Mouse (Mus musculus) embryonic facial prominence, embryonic 10.5 days (tissue): Measurements from ENCODE around the gene Gsta2. TPM values are rescaled to one million over a fixed set of nuclear protein-coding genes. Genes with fewer than 3 reads are reported as not detected.
"Not testable (repeated sequence)": the region's sequence is repeated elsewhere in the genome, so short reads cannot be mapped to it uniquely, and the experiment has no call there.

Experiments
- DNase-seq: peaks from one replicate; pipeline ENCODE4 v3.0.0-alpha.2; 2017; ENCODE audit warnings: low spot score
- H3K27ac ChIP-seq: fragments of 300-500 bp; sonication (generic); replicated peaks from 2 replicates; pipeline ENCODE4 v1.5.1; 2016; ENCODE audit warnings: mild to moderate bottlenecking
- H3K27me3 ChIP-seq: fragments of 300-500 bp; sonication (generic); replicated peaks from 2 replicates; pipeline ENCODE4 v1.6.1; 2016; ENCODE audit warnings: low read depth, mild to moderate bottlenecking; ENCODE audit not compliant: poor library complexity, severe bottlenecking
- H3K36me3 ChIP-seq: fragments of 300-500 bp; sonication (generic); replicated peaks from 2 replicates; pipeline ENCODE4 v1.6.1; 2016; ENCODE audit warnings: mild to moderate bottlenecking, moderate library complexity
- H3K4me1 ChIP-seq: fragments of 300-500 bp; sonication (generic); 2 replicates; pipeline ENCODE4 v1.6.1; 2016
- H3K4me3 ChIP-seq: fragments of 300-500 bp; sonication (generic); 2 replicates; pipeline ENCODE4 v1.5.1; 2016; ENCODE audit warnings: mild to moderate bottlenecking, moderate library complexity
- H3K9me3 ChIP-seq: fragments of 300-500 bp; sonication (generic); 2 replicates; pipeline ENCODE4 v1.6.1; 2016; ENCODE audit warnings: mild to moderate bottlenecking
- WGBS: fragments of 180-500 bp; shearing (Covaris S2); methylation state at CpG from one replicate; pipeline ENCODE4 v1.1.7; 2016; 5-methylcytosine and 5-hydroxymethylcytosine counted together
- polyA plus RNA-seq: library from polyadenylated mRNA; unstranded; fragments of >200 nt; fragmentation: Nextera tagmentation; extraction: Ambion mirVana; gene quantifications from 2 replicates; pipeline ENCODE4 v1.2.1, GENCODE M21; 2016

Gsta2 gene
- polyA plus RNA-seq, 1 experiment from 2014 or later = not detected

DNA sequence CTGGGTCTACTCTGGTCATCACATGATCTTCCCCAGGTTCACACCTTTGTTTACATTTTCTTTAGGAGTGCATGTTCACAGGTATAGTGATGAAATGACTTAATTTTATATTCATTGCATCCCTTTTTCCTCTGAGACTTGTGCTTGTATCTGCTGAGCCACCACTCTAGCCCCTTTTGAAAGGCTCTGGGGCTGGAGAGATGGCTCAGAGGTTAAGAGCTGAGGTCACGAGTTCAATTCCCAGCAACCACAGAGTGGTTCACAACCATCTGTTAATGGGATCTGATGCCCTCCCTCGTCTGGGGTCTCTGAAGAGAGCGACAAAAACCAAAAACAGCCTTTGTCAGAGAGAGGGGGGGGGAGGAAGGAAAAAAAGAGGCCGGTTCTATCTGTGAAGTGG, 19.9 kb upstream of the Gsta2 start:
- H3K36me3 ChIP-seq = no peaks in the 10 kb centered on the region
- no peak for DNase-seq
- no peaks in the 10 kb centered on the region for H3K9me3 ChIP-seq
- no peak overlapping the region for H3K27ac ChIP-seq
- H3K4me3 ChIP-seq = no peak overlapping the region
- H3K4me1 ChIP-seq = peaks cover 12% of the 10 kb centered on the region
- H3K27me3 ChIP-seq = peaks cover 31% of the 10 kb centered on the region
- 66% methylated on average over 4 of the region's 4 CpGs for WGBS

DNA sequence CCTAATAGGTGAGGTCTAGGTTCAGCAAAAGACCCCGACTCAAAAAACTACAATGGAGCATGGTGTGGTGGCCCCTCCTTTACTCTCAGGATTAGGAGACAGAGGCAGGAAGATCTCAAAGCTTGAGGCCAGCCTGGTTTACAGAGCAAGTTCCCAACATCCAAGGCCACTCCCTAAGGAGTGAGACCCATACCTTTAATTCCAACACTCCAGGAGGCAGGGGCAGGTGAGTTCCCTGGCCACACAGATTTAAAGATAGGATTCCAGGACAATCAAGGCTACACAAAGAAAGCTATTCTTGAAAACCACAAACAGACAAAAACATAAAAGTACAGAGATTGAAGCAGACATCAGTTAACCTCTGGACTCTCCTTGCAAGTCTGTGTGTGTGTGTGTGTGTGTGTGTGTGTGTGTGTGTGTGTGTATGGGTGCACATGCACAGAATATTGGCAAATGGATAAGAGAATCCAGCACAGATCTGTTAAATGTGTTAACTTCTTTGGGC, 19.3 kb upstream of the Gsta2 start:
- no peak for DNase-seq
- Histone ChIP-seq H3K27me3 (peaks cover 30% of the 10 kb centered on the region), H3K36me3 (no peaks in the 10 kb centered on the region), H3K4me3 (no peak overlapping the region), H3K4me1 (peaks cover 12% of the 10 kb centered on the region), H3K9me3 (no peaks in the 10 kb centered on the region), H3K27ac (no peak overlapping the region)
- WGBS = 73% methylated on average over 1 of the region's 1 CpGs

DNA sequence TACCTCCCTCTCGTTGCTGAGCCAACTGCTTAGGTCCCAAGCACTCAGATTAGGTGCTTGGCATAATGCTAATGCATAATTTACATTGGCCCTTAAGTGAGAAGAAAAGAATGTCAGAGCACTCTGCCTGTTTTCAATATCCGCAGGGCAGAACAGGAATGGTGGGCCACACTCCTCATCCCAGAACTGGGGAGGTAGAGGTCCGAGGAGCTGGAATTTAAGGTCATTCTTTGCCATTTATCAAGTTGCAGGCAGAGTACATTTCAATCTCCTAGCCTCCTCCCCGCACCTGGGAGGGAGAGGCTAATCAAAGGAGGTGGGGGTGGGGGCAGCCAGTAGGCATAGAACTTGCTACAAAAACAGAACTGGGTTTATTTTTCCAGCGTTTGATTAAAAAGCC, 18.8 kb upstream of the Gsta2 start:
- Histone ChIP-seq H3K27ac (no peak overlapping the region), H3K9me3 (no peaks in the 10 kb centered on the region), H3K4me1 (peaks cover 12% of the 10 kb centered on the region), H3K36me3 (no peaks in the 10 kb centered on the region), H3K4me3 (no peak overlapping the region), H3K27me3 (peaks cover 25% of the 10 kb centered on the region)
- DNase-seq = no peak
- 60% methylated on average over 5 of the region's 5 CpGs for whole genome bisulfite sequencing

DNA sequence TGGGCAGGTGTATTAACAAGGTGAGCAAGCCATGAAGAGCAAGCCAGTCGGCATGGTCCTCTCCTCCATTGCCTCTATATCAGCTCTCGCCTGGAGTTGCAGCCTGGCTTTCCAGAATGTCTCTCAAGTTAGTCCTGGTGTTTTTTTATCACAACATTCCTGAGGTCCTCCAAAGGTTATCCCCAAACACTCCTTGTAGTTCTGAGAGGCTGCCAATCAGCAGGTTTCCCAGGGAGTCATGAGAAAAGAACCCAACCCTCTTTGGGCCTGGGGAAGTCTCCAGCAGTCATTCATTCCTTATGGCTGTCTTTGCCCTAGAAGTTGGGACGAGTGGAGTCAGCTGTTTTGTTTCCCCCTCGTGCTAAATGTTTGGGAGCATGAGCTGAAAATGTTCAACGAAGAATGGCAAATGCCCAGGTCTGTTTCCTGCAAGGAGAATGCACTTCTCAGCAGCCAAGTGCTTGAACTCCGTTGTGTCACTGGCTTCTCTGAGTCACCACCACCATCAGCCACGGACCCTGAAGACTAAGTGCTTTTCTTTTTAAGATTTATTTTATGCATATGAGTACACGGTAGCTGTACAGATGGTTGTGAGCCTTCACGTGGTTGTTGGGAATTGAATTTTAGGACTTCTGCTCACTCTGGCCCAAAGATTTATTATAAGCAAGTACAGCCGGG, 17.4 kb upstream of the Gsta2 start:
- 85% methylated on average over 10 of the region's 10 CpGs for WGBS
- no peaks in the 10 kb centered on the region for H3K9me3 ChIP-seq
- no peak overlapping the region for H3K27ac ChIP-seq
- H3K27me3 ChIP-seq = peaks cover 13% of the 10 kb centered on the region
- peaks cover 5% of the 10 kb centered on the region for H3K4me1 ChIP-seq
- DNase-seq = no peak
- H3K36me3 ChIP-seq = no peaks in the 10 kb centered on the region
- H3K4me3 ChIP-seq = no peak overlapping the region

DNA sequence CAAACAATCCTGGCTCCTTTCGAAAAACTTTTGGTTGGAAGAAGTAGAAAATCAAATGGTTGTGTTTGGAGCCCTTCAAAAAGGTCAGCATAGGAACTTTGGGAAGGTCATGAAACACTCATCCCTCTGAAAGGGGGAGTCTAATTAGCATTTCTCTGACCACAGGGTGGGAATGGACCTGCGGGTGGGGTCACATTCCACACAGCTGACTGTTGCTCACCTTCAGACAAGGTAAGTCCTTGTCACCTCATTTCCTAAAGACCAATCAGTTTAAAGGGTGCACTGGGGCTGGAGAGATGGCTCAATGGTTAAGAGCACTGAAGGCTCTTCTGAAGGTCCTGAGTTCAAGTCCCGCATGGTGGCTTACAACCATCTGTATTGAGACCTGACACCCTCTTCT, 15.9 kb upstream of the Gsta2 start:
- Histone ChIP-seq H3K4me3 (no peak overlapping the region), H3K27me3 (no peaks in the 10 kb centered on the region), H3K4me1 (no peaks in the 10 kb centered on the region), H3K9me3 (no peaks in the 10 kb centered on the region), H3K36me3 (no peaks in the 10 kb centered on the region), H3K27ac (no peak overlapping the region)
- no peak for DNase-seq
- 93% methylated on average over 3 of the region's 3 CpGs for WGBS

DNA sequence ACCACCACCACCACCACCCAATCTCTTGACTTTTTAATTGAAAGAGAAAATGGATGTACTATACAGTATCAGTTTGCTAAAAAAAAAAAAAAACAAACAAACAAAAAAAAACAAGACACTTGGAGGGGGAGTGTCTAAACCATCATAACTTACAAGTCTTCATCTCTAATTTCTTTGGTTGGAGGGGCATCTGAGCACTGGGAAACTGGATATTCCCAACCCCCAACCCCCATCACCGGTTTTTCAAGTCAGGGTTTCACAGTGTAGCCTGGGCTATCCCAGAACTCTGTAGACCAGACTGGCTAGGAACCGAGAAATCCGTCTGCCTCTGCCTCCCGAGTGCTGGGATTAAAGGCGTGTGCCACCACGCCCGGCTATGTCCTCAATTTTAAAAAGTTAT, 14.2 kb upstream of the Gsta2 start:
- DNase-seq = no peak
- no peaks in the 10 kb centered on the region for H3K4me1 ChIP-seq
- H3K4me3 ChIP-seq = no peak overlapping the region
- 89% methylated on average over 7 of the region's 7 CpGs for WGBS
- H3K27ac ChIP-seq = no peak overlapping the region
- H3K9me3 ChIP-seq = no peaks in the 10 kb centered on the region
- no peaks in the 10 kb centered on the region for H3K27me3 ChIP-seq
- H3K36me3 ChIP-seq = no peaks in the 10 kb centered on the region

DNA sequence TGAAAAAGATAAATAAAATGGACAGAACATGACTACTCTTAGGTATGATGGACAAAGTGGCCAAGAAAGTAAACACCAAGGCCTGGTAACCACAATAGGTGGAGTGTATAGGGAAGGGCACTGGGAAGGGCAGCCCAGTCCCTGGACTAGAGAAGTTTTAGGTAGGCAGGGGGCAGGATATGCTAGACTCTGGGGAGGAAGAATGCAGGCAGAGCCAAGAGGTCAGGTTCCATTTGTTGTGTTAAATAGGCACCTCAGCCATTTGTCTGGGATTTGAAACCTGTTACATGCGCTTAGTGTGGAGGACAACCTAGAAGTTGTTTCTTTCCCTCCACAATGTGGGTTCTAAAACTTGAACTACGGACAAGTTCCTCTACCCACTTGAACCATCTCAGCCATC, 13.8 kb upstream of the Gsta2 start:
- no peaks in the 10 kb centered on the region for H3K4me1 ChIP-seq
- H3K27me3 ChIP-seq = no peaks in the 10 kb centered on the region
- H3K36me3 ChIP-seq = no peaks in the 10 kb centered on the region
- no peak overlapping the region for H3K27ac ChIP-seq
- 87% methylated on average over 2 of the region's 2 CpGs for WGBS
- no peaks in the 10 kb centered on the region for H3K9me3 ChIP-seq
- no peak overlapping the region for H3K4me3 ChIP-seq
- no peak for DNase-seq

DNA sequence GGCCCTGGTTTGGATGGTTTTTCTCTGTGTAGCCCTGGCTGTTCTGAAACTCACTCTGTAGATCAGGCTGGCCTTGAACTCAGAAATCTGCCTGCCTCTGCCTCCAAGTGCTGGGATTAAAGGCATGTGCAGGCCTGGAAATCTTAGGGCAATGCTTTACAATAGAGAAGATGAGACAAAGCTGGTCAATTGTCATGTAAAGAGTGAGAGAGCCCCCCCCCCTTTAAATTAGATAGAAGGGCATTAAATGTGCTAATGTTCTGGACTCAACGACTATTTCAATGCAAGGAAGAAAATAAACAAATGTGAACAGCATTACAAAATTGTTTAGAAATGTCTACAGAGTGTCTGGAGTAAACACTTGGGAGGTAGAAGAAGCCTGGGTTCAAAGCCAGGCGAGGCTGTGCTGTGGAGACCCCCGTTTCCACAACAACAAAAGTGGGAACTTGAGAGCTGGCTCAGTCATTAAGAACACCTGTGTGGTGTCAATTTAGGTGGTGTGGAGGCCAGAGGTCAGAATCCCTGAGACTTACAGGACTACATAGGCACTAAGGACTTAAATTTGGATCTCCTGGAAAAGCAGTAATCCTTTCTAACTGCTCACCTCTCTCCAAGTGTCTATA, 13.2 kb upstream of the Gsta2 start:
- Histone ChIP-seq H3K4me3 (no peak overlapping the region), H3K27me3 (no peaks in the 10 kb centered on the region), H3K9me3 (no peaks in the 10 kb centered on the region), H3K4me1 (no peaks in the 10 kb centered on the region), H3K36me3 (no peaks in the 10 kb centered on the region), H3K27ac (no peak overlapping the region)
- DNase-seq = no peak
- 68% methylated on average over 3 of the region's 3 CpGs for WGBS

DNA sequence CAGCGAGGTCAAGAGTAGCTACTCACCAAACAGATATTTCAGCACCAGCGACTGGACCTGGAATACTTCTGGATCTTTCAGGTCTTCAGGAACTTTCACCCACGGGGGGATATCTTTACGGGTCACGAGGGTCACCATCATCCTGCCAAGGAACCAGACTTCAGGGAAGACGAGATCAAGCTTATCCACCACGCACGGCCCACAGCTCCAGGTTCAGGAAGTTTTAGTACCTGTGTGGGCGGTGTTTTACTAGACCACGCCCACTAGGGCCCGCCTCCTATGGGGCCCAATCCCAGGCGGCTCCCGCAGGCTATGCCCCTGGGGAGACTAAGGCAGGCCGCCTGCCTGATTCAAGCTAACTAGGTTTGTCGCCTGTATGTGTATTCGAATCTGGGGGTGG, 12.4 kb upstream of the Gsta2 start, which contains the start of gene Dppa5a:
Dppa5a (minus strand) TSS at position 219 of the 400 bp plus-strand sequence.
- H3K9me3 ChIP-seq, H3K27me3 ChIP-seq, H3K4me3 ChIP-seq, H3K4me1 ChIP-seq, H3K36me3 ChIP-seq, DNase-seq, H3K27ac ChIP-seq: not testable (repeated sequence)
- WGBS = 90% methylated on average over 16 of the region's 16 CpGs

DNA sequence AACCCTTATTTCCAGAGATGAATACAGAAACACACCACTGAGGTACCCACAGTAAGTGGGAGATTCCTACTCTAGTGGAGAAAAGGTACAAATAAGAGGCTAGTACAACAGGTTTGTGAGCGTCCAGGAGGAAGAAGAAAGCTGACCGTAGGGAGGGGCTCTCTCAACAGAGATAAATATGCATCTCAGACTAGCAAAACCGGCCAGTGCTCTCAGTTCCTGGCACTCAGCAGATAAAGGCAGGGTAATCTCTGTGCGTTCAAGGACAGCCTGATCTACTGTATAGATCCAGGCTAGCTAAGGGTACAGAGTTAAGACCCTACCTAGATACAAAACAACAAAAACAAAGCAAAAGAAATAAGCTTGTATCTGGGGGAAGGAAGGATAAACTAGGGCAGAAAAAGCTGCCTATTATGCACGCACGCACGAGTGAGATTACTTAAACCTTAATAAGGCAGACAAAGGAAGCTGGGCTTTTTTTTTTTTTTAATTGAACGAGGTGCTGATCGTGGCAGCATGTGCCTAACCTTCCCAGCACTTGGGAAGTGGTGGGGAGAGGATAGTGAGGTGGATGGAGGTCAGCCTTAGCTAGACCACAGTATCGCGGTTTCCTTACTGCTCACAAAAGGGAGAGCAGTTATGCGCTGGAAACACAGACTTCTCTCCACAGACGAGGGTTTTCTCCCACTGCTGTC, 10.4 kb upstream of the Gsta2 start:
- 76% methylated on average over 13 of the region's 13 CpGs for WGBS
- H3K27ac ChIP-seq = no peak overlapping the region
- H3K4me1 ChIP-seq = no peaks in the 10 kb centered on the region
- H3K36me3 ChIP-seq = no peaks in the 10 kb centered on the region
- no peaks in the 10 kb centered on the region for H3K27me3 ChIP-seq
- H3K9me3 ChIP-seq = no peaks in the 10 kb centered on the region
- no peak overlapping the region for H3K4me3 ChIP-seq
- no peak for DNase-seq

DNA sequence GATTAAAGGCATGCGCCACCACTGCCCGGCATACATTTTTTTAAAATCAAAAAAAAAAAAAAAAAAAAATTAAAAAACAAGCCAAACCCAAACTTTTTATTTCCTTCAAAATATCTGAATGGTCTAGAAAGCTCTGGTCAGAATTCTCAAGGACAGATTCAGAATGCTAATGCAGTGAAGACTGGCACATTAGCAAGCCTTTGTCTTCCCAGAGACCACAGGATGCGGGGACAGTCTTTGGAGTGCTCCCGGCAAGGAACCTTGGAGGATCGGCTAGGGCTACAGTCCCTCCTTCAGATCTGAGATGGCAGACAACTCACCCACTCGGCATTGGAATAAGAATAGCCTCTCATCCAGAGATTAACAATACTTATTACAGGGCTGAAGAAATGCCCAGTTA, 9.1 kb upstream of the Gsta2 start:
- WGBS = 90% methylated on average over 6 of the region's 6 CpGs
- H3K36me3 ChIP-seq = no peaks in the 10 kb centered on the region
- H3K27me3 ChIP-seq = no peaks in the 10 kb centered on the region
- no peak overlapping the region for H3K27ac ChIP-seq
- H3K4me3 ChIP-seq = no peak overlapping the region
- no peak for DNase-seq
- H3K9me3 ChIP-seq = no peaks in the 10 kb centered on the region
- no peaks in the 10 kb centered on the region for H3K4me1 ChIP-seq

DNA sequence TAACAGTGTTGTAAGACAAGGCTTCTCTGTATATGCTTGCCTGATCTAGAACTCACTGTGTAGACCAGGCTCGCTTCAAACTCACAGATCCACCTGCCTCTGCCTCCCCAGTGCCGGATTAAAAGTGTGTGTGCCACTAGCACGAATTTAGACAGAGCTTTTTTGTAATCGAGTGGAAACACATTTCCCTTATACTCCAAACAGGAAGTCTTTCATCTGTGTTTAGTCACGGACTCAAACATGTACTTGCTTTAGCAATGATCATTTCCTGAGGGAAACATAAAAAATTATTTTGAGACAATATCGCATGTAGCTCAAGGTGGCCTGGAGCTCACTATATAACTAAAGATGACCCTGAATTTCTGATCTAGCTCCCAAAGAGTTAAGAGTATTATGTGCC, 7.8 kb upstream of the Gsta2 start:
- Histone ChIP-seq H3K9me3 (no peaks in the 10 kb centered on the region), H3K27ac (no peak overlapping the region), H3K4me1 (no peaks in the 10 kb centered on the region), H3K4me3 (no peak overlapping the region), H3K36me3 (no peaks in the 10 kb centered on the region), H3K27me3 (no peaks in the 10 kb centered on the region)
- DNase-seq = no peak
- WGBS = 76% methylated on average over 6 of the region's 6 CpGs

DNA sequence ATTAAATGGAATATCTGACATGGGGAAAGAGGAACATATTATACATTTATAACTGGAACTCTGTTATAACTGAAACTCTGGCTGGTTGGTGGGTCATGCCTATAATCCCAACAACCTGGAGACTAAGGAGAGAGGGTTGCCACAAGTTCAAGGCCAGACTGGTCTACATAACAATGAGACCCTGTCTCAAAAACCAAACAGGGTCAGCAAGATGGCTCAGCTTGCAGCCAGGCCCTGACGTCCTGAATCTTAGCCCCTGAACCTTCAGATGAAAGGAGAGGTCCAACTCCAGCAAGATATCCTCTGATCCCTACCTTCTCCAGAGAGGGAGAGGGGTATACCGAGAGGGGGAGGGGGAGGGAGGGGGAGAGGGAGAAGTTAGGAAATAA, 4.9 kb upstream of the Gsta2 start:
- whole genome bisulfite sequencing = 47% methylated on average over 2 of the region's 2 CpGs
- no peak overlapping the region for H3K27ac ChIP-seq
- no peaks in the 10 kb centered on the region for H3K4me1 ChIP-seq
- H3K36me3 ChIP-seq = no peaks in the 10 kb centered on the region
- H3K27me3 ChIP-seq = no peaks in the 10 kb centered on the region
- no peak for DNase-seq
- no peak overlapping the region for H3K4me3 ChIP-seq
- H3K9me3 ChIP-seq = no peaks in the 10 kb centered on the region
